Mouse (Mus musculus) midbrain, embryonic 10.5 days (tissue): ENCODE results near the gene Ccdc50. TPM values are rescaled to one million over a fixed set of nuclear protein-coding genes. Genes with fewer than 3 reads are reported as not detected.

Experiments used
- DNase-seq: peaks from one replicate; pipeline ENCODE4 v3.0.0-alpha.2; 2017; ENCODE audit warnings: low spot score
- H3K27ac ChIP-seq: fragments of 300-500 bp; sonication (generic); replicated peaks from 2 replicates; pipeline ENCODE4 v1.5.1; 2016; ENCODE audit warnings: mild to moderate bottlenecking
- H3K27me3 ChIP-seq: fragments of 300-500 bp; sonication (generic); 2 replicates; pipeline ENCODE4 v1.6.1; 2016; ENCODE audit warnings: low read depth, mild to moderate bottlenecking; ENCODE audit not compliant: poor library complexity, severe bottlenecking
- H3K36me3 ChIP-seq: fragments of 300-500 bp; sonication (generic); 2 replicates; pipeline ENCODE4 v1.6.1; 2016; ENCODE audit warnings: mild to moderate bottlenecking, moderate library complexity
- H3K4me1 ChIP-seq: fragments of 300-500 bp; sonication (generic); 2 replicates; pipeline ENCODE4 v1.6.1; 2016
- H3K4me3 ChIP-seq: fragments of 300-500 bp; sonication (generic); 2 replicates; pipeline ENCODE4 v1.5.1; 2016; ENCODE audit warnings: mild to moderate bottlenecking, moderate library complexity
- H3K9me3 ChIP-seq: fragments of 300-500 bp; sonication (generic); replicated peaks from 2 replicates; pipeline ENCODE4 v1.6.1; 2016; ENCODE audit warnings: mild to moderate bottlenecking
- WGBS: fragments of 180-500 bp; shearing (Covaris S2); methylation state at CpG from one replicate; pipeline ENCODE4 v1.1.7; 2016; 5-methylcytosine and 5-hydroxymethylcytosine counted together
- polyA plus RNA-seq: library from polyadenylated mRNA; unstranded; fragments of >200 nt; fragmentation: Nextera tagmentation; extraction: Ambion mirVana; gene quantifications from 2 replicates; pipeline ENCODE4 v1.2.1, GENCODE M21; 2016

The Ccdc50 gene
- polyA plus RNA-seq, 1 experiment from 2014 or later: 53.2 TPM

- Histone ChIP-seq H3K4me1 (no peaks in the 10 kb centered on the region), H3K27ac (no peak overlapping the region), H3K36me3 (peaks cover 18% of the 10 kb centered on the region), H3K4me3 (no peak overlapping the region), H3K9me3 (no peaks in the 10 kb centered on the region; the same call in 1 of the 2 replicates), H3K27me3 (no peaks in the 10 kb centered on the region)
- WGBS: 97% methylated on average over 2 of the region's 2 CpGs
- DNase-seq: no peak
These were observed 12.9 kb downstream of the Ccdc50 start for GRCm38 (mm10) chr16:27401579-27401978.

GRCm38 (mm10) chr16:27404107-27404506 is 15.4 kb downstream of the Ccdc50 start:
- Histone ChIP-seq H3K36me3 (peaks cover 35% of the 10 kb centered on the region), H3K4me3 (no peak overlapping the region), H3K27ac (no peak overlapping the region), H3K4me1 (no peaks in the 10 kb centered on the region), H3K9me3 (no peaks in the 10 kb centered on the region), H3K27me3 (no peaks in the 10 kb centered on the region)
- no peak for DNase-seq

DNA sequence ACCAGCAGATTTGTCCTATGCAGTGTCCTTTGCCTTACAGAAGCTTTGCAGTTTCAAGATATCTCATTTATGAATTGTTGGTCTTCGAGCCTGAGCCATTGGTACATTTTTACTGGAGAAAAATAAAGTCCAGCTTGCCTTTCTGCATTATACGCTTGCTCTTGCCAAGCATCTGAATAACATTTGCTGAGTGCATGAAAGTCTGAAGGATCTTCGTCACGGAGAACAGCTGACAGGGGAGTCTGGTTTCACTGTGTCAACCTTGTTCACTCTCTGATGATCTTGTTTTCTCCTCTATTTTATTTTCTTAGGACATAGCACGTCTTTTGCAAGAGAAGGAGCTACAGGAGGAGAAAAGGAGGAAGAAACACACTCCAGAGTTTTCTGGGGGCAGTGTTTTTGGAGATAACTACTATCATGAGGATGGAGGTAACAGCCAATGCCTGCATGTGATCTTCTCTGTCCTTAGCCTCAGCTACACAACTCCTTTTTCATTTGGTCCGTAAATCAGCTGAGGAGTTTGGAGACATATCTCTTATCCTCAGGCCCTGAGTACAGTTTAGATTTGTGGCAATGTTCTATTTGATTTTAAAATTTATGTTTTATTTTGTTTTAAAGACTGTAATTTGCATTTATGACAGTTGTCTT is 28.4 kb downstream of the Ccdc50 start:
- Histone ChIP-seq H3K9me3 (peaks cover 6% of the 10 kb centered on the region; the same call in 1 of the 2 replicates), H3K4me3 (no peak overlapping the region), H3K36me3 (peaks cover 97% of the 10 kb centered on the region), H3K27ac (no peak overlapping the region), H3K4me1 (no peaks in the 10 kb centered on the region), H3K27me3 (no peaks in the 10 kb centered on the region)
- no peak for DNase-seq
- WGBS: 94% methylated on average over 6 of the region's 6 CpGs

DNA sequence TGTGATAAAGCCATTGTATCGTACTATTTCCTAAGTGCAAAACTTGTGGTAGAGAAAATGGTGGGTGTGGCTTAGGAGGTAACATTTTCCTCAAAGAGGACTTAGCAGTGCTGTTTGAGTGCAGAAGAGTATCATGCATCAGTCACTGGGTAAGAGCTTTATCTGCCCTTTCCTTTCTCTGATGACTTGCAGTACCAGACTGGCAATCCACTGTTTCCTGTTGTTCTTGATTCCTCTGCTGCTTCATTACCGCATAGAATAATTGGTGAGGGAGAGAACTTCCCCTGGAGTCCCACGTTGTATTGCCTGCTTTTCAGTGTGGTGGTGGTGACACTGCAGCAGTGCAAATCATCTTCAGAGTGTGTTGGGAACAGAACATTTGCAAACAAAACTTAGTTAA is 29.0 kb downstream of the Ccdc50 start:
- DNase-seq: no peak

DNA sequence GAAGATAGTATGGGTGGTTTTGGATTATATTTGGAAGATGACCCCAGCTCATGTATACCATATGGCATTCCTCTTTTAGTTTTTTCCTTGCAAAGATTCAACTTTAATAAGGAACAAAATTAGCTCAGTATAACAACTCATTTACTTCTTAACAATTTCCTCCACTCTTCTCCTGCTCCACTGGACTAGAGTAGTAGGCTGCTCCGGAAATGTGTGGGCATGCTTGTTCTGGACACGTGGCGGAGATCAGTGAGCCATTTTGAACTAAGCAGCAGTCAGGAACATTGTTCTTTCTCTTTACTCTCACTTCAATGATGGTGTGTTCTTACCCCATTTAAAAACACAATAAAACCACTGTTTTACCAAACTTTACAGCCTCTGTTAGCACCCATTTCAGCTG is 32.3 kb downstream of the Ccdc50 start:
- Histone ChIP-seq H3K36me3 (peaks cover 71% of the 10 kb centered on the region), H3K4me3 (no peak overlapping the region), H3K4me1 (no peaks in the 10 kb centered on the region), H3K9me3 (peaks cover 17% of the 10 kb centered on the region; the same call in 1 of the 2 replicates), H3K27ac (no peak overlapping the region), H3K27me3 (no peaks in the 10 kb centered on the region)
- no peak for DNase-seq
- WGBS: 93% methylated on average over 3 of the region's 3 CpGs

More for the DNA sequence above, 29.0 kb downstream of the Ccdc50 start:
- no peak overlapping the region for H3K4me3 ChIP-seq
- no peak overlapping the region for H3K27ac ChIP-seq
- 94% methylated on average over 3 of the region's 3 CpGs for WGBS
- H3K27me3 ChIP-seq: no peaks in the 10 kb centered on the region
- H3K9me3 ChIP-seq: peaks cover 12% of the 10 kb centered on the region; the same call in 1 of the 2 replicates
- H3K36me3 ChIP-seq: peaks cover 97% of the 10 kb centered on the region
- H3K4me1 ChIP-seq: no peaks in the 10 kb centered on the region

GRCm38 (mm10) chr16:27435034-27435433 is 46.4 kb downstream of the Ccdc50 start:
- H3K36me3 ChIP-seq: peaks cover 55% of the 10 kb centered on the region
- 88% methylated on average over 3 of the region's 3 CpGs for WGBS

GRCm38 (mm10) chr16:27443941-27444340 is 55.3 kb downstream of the Ccdc50 start:
- no peak for DNase-seq
- Histone ChIP-seq H3K27me3 (no peaks in the 10 kb centered on the region), H3K4me3 (no peak overlapping the region), H3K36me3 (peaks cover 87% of the 10 kb centered on the region), H3K4me1 (no peaks in the 10 kb centered on the region), H3K27ac (no peak overlapping the region), H3K9me3 (no peaks in the 10 kb centered on the region)
- WGBS: 96% methylated on average over 3 of the region's 3 CpGs

More at GRCm38 (mm10) chr16:27435034-27435433, 46.4 kb downstream of the Ccdc50 start:
- H3K27me3 ChIP-seq: no peaks in the 10 kb centered on the region
- no peak for DNase-seq
- no peaks in the 10 kb centered on the region for H3K4me1 ChIP-seq
- H3K4me3 ChIP-seq: no peak overlapping the region
- no peak overlapping the region for H3K27ac ChIP-seq
- H3K9me3 ChIP-seq: no peaks in the 10 kb centered on the region

GRCm38 (mm10) chr16:27449360-27449759 is 60.7 kb downstream of the Ccdc50 start:
- no peaks in the 10 kb centered on the region for H3K9me3 ChIP-seq
- no peaks in the 10 kb centered on the region for H3K27me3 ChIP-seq
- peaks cover 64% of the 10 kb centered on the region for H3K36me3 ChIP-seq
- WGBS: 97% methylated on average over 5 of the region's 5 CpGs
- DNase-seq: no peak
- no peak overlapping the region for H3K4me3 ChIP-seq
- H3K4me1 ChIP-seq: no peaks in the 10 kb centered on the region
- no peak overlapping the region for H3K27ac ChIP-seq

- Histone ChIP-seq H3K4me1 (no peaks in the 10 kb centered on the region), H3K27ac (no peak overlapping the region), H3K36me3 (peaks cover 51% of the 10 kb centered on the region), H3K27me3 (no peaks in the 10 kb centered on the region), H3K4me3 (no peak overlapping the region), H3K9me3 (no peaks in the 10 kb centered on the region)
- 92% methylated on average over 2 of the region's 2 CpGs for WGBS
- DNase-seq: no peak
These were observed 62.0 kb downstream of the Ccdc50 start for GRCm38 (mm10) chr16:27450655-27451054.

DNA sequence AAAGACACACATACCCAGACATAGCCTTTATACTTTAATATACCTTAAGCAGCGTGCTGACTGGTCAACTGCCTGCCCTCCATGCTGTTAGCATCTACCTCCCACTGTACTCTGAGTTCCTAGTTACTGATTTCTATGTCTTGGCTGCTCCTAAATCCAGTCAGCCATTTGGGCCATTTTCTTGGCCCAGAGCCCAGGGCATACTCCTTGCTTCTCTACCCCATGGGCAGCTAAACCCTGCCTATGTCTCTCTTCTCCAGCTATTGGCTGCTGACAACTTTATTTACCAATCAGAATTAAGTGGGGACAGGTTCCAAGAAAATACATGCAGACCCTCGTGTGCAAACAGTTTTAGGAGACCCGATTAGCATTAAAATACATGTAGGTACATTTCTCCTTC is 64.7 kb downstream of the Ccdc50 start:
- H3K27me3 ChIP-seq: no peaks in the 10 kb centered on the region
- no peak overlapping the region for H3K27ac ChIP-seq
- no peaks in the 10 kb centered on the region for H3K9me3 ChIP-seq
- H3K4me1 ChIP-seq: no peaks in the 10 kb centered on the region
- peaks cover 30% of the 10 kb centered on the region for H3K36me3 ChIP-seq
- H3K4me3 ChIP-seq: no peak overlapping the region
- DNase-seq: no peak
- 71% methylated on average over 3 of the region's 3 CpGs for WGBS

- Histone ChIP-seq H3K4me1 (no peaks in the 10 kb centered on the region), H3K9me3 (no peaks in the 10 kb centered on the region), H3K4me3 (no peak overlapping the region), H3K27me3 (no peaks in the 10 kb centered on the region), H3K27ac (no peak overlapping the region), H3K36me3 (peaks cover 26% of the 10 kb centered on the region)
- DNase-seq: no peak
- 88% methylated on average over 2 of the region's 2 CpGs for WGBS
These were observed 65.2 kb downstream of the Ccdc50 start for GRCm38 (mm10) chr16:27453823-27454222.

DNA sequence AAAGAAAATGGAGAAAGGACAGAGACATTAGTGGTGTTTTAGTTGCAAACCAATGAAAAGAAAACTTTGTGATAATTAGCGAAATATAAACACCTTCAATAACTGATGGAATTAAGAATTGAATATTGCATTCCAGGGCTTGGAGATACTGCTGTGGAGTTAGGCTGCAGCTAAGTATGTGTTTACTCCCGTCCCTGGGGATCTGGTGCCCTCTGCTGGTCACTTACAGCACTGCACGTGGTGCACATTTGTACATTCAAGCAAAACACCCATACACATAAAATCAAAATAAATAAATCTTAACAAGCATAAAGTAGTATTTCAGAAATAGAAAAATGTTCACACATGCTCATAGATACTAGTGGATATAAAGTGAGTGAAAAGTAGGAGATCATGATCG is 68.6 kb downstream of the Ccdc50 start:
- Histone ChIP-seq H3K4me3 (no peak overlapping the region), H3K27ac (no peak overlapping the region), H3K9me3 (no peaks in the 10 kb centered on the region), H3K36me3 (no peaks in the 10 kb centered on the region), H3K4me1 (no peaks in the 10 kb centered on the region), H3K27me3 (no peaks in the 10 kb centered on the region)
- peak; percentile 70 for DNase-seq
- whole genome bisulfite sequencing: 20% methylated on average over 4 of the region's 4 CpGs

- no peaks in the 10 kb centered on the region for H3K27me3 ChIP-seq
- H3K4me3 ChIP-seq: no peak overlapping the region
- no peak overlapping the region for H3K27ac ChIP-seq
- peaks cover 5% of the 10 kb centered on the region; the same call in 1 of the 2 replicates for H3K4me1 ChIP-seq
- WGBS: 29% methylated on average over 5 of the region's 5 CpGs
- H3K9me3 ChIP-seq: no peaks in the 10 kb centered on the region
- H3K36me3 ChIP-seq: no peaks in the 10 kb centered on the region
- DNase-seq: peak; percentile 32
These were observed 80.1 kb downstream of the Ccdc50 start for GRCm38 (mm10) chr16:27468731-27469130.
